Mouse (Mus musculus) megakaryocyte, embryonic 14.5 days (primary cell): ENCODE measurements around the gene Gm42906. TPM values are rescaled to one million over a fixed set of nuclear protein-coding genes. Genes with fewer than 3 reads are reported as not detected.

Experiments used
- H3K27me3 ChIP-seq: replicated peaks from 2 replicates; pipeline ENCODE3; 2012; ENCODE audit warnings: inconsistent platforms
- H3K36me3 ChIP-seq: replicated peaks from 2 replicates; pipeline ENCODE3; 2012; ENCODE audit warnings: low read length, inconsistent platforms, mixed read lengths
- H3K4me1 ChIP-seq: 2 replicates; pipeline ENCODE4 v1.6.1; 2012; ENCODE audit warnings: inconsistent platforms
- H3K4me3 ChIP-seq: replicated peaks from 2 replicates; pipeline ENCODE3; 2012; ENCODE audit warnings: moderate library complexity, mild to moderate bottlenecking, inconsistent platforms
- H3K9me3 ChIP-seq: 2 replicates; pipeline ENCODE4 v1.6.1; 2012; ENCODE audit warnings: inconsistent platforms
- FLI1 ChIP-seq: IDR thresholded peaks from 2 replicates; pipeline ENCODE4 v1.6.1; 2012; ENCODE audit warnings: low read length, inconsistent platforms, mixed read lengths
- GATA1 ChIP-seq: IDR thresholded peaks from 3 replicates; pipeline ENCODE4 v1.6.1; 2012; ENCODE audit warnings: mixed read lengths, low read length, inconsistent platforms, borderline replicate concordance
- polyA plus RNA-seq: library from polyadenylated mRNA; stranded (reverse); fragments of >175 nt; gene quantifications from 2 replicates; pipeline ENCODE4 v1.2.3, GENCODE M21; 2012; ENCODE audit warnings: low replicate concordance; ENCODE audit not compliant: insufficient read depth

Gm42906 gene
- polyA plus RNA-seq, 1 experiment = not detected

DNA sequence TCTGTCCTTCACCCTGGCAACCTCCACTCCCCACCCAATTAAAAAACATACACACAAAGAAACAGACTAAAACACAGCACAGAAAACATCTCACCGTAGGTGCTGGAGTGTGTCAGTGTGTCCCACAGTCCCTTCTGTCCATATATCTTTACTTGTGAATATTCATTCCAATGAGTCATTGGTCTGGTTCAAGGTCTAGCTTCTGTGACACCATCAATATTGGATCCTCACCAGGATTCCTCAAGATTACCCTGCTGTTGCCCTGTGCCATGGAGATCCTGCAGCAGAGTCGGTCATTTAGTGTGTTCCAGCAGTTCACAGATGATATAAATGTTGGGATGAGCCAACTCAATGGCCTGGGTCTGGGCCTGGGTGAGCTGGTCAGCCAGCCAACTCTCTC is 152.0 kb downstream of the Gm42906 start:
- Histone ChIP-seq H3K4me3 (no peak overlapping the region), H3K4me1 (no peaks in the 10 kb centered on the region), H3K36me3 (no peaks in the 10 kb centered on the region), H3K9me3 (0 out of 2 replicates have a peak, but pooled peaks cover 4% of the 10 kb centered on the region), H3K27me3 (no peaks in the 10 kb centered on the region)
- TF ChIP-seq FLI1 (no peak), GATA1 (no peak)

DNA sequence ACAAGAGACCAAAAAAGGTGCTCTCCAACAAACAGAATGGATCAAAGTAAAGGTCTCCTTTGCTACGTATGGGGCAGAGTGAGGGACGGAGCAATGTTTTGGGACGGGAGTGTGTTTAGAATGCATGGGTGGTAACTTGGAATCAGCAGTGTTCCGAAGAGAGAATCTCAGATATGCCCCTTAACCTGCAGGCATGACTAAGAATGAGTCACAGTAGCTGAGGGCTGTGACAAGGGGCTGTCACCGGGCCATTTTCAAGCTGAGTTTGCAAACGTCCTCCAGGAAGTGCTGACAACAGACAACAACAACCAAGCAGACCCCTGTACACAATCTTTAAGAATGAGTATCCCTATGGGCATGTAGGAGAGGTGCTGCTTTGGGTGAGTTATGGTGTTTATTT is 153.7 kb downstream of the Gm42906 start:
- TF ChIP-seq FLI1 (no peak), GATA1 (no peak)
- H3K4me3 ChIP-seq = no peak overlapping the region

DNA sequence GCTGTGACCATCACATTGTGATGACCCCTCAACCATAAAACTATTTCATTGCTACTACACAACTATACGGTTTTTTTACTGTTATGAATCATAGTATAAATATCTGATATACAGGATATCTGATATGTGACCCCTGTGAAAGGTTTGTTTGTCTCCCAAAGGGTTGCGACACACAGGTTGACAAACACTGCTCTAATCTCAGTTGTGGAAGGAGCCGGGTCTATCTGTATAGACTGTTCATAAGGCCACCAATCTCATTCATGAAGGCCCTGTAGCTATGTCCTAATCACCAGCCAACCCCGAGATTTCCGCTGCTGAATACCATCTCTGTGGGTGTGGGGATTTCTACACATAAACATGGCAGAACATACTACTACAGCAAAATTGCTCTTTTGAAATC is 157.1 kb downstream of the Gm42906 start:
- no peaks in the 10 kb centered on the region for H3K9me3 ChIP-seq
- H3K27me3 ChIP-seq = no peaks in the 10 kb centered on the region
- H3K4me1 ChIP-seq = no peaks in the 10 kb centered on the region
- H3K36me3 ChIP-seq = no peaks in the 10 kb centered on the region
- no peak for TF ChIP-seq GATA1
- no peak for TF ChIP-seq FLI1
- H3K4me3 ChIP-seq = no peak overlapping the region

More for the DNA sequence above, 153.7 kb downstream of the Gm42906 start:
- H3K9me3 ChIP-seq = 0 out of 2 replicates have a peak, but pooled peaks cover 4% of the 10 kb centered on the region
- H3K36me3 ChIP-seq = no peaks in the 10 kb centered on the region
- H3K27me3 ChIP-seq = no peaks in the 10 kb centered on the region
- H3K4me1 ChIP-seq = no peaks in the 10 kb centered on the region

DNA sequence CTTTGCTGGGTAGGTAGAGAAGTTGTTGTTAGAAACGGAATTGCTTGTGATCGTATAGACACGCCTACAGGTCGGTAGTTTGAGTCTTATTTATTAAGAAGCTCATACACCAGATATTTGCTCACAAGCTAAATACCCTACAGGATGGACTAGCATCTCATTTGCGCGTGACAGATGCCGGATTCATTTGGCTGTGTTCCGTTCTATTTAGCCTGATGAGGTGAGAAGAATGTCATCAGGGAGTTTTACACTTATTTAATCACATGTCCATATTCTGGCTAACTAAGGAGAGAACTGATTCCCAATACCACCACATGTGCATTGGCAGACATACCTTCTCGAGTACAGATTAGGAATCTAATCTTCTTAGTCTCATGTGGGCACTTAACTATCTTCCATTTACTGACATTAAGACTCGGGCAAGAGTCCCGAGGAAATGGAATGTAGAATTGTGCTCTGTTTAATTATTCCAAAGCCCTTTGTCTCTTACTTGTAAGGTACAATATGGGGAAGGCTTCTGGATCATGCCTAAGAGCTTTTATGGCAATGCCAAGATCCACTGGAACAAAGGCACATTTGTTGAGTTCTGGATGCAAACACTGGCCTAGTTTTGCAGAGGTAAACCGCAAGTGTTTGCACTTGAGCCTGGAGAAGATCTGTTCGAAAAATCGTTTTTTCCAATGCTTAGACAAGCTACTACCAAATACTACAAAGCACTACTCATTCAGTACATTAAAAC is 160.9 kb downstream of the Gm42906 start:
- H3K27me3 ChIP-seq = no peaks in the 10 kb centered on the region
- H3K4me1 ChIP-seq = no peaks in the 10 kb centered on the region
- H3K9me3 ChIP-seq = 0 out of 2 replicates have a peak, but pooled peaks cover 3% of the 10 kb centered on the region
- no peaks in the 10 kb centered on the region for H3K36me3 ChIP-seq
- H3K4me3 ChIP-seq = no peak overlapping the region
- no peak for TF ChIP-seq FLI1
- no peak for TF ChIP-seq GATA1

DNA sequence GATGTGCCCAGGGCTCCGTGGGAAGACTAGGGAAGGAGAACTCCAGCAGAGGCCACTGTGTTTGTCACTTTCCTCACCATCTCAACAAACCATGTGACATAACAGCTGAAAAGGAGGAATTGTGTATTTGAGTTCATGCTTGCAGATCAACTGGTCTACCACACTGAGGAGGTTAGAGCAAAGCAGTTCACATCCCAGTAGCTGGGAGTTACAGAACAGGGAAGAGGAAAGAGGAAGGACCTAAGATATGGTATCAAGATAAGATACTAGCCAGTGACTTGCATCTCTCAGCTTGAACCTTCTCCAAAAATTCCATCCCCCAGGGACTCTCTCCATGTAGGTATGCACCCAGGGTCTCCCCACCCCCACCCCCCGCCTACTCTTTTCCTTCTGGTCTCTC is 166.4 kb downstream of the Gm42906 start:
- Histone ChIP-seq H3K4me3 (no peak overlapping the region), H3K27me3 (no peaks in the 10 kb centered on the region), H3K36me3 (no peaks in the 10 kb centered on the region), H3K9me3 (0 out of 2 replicates have a peak, but pooled peaks cover 3% of the 10 kb centered on the region), H3K4me1 (no peaks in the 10 kb centered on the region)
- TF ChIP-seq FLI1 (no peak), GATA1 (no peak)

DNA sequence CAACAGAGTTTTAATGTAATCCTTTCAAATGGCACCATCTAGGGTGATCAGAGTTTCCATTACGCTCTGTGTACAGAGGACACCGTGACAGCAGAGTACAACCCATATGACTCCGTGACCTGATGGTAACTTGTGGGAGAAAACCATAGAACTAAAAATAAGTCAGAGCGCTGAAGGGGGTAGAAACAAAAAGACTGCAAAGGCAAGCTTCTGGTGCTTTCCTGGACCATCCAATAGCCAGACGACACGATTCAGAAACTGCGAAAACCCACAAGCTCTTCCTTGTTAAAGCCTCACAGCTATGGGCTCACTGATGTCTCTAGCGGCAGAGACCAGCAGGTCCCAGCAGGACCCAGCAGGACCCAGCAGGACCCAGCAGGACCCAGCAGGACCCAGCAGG is 175.8 kb downstream of the Gm42906 start:
- no peak overlapping the region for H3K4me3 ChIP-seq
- peaks cover 7% of the 10 kb centered on the region for H3K4me1 ChIP-seq
- no peaks in the 10 kb centered on the region for H3K27me3 ChIP-seq
- H3K36me3 ChIP-seq = no peaks in the 10 kb centered on the region
- TF ChIP-seq GATA1 = no peak
- TF ChIP-seq FLI1 = no peak
- no peaks in the 10 kb centered on the region; the same call in 1 of the 2 replicates for H3K9me3 ChIP-seq

DNA sequence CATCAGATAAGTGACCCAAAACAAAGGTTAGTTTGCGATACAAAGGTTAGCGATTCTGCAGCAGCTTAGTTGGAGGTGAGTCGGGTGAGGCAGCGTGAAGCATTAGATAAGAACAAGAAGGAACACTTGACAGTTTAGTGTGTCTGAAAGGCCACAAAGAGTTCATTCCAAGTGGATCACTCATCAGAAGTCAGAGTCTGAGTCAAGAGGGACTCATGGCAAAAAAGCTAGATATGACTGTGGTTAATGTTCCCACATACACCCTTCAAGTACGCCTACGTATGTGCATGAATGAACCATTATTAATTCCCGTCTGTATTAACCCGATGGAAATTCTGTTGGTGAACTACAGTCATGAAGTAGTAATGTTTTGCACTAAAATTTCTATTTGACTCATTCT is 176.3 kb downstream of the Gm42906 start:
- no peaks in the 10 kb centered on the region for H3K36me3 ChIP-seq
- H3K4me1 ChIP-seq = peaks cover 13% of the 10 kb centered on the region
- H3K27me3 ChIP-seq = no peaks in the 10 kb centered on the region
- TF ChIP-seq FLI1 (no peak), GATA1 (no peak)
- H3K9me3 ChIP-seq = no peaks in the 10 kb centered on the region; the same call in 1 of the 2 replicates
- H3K4me3 ChIP-seq = no peak overlapping the region

DNA sequence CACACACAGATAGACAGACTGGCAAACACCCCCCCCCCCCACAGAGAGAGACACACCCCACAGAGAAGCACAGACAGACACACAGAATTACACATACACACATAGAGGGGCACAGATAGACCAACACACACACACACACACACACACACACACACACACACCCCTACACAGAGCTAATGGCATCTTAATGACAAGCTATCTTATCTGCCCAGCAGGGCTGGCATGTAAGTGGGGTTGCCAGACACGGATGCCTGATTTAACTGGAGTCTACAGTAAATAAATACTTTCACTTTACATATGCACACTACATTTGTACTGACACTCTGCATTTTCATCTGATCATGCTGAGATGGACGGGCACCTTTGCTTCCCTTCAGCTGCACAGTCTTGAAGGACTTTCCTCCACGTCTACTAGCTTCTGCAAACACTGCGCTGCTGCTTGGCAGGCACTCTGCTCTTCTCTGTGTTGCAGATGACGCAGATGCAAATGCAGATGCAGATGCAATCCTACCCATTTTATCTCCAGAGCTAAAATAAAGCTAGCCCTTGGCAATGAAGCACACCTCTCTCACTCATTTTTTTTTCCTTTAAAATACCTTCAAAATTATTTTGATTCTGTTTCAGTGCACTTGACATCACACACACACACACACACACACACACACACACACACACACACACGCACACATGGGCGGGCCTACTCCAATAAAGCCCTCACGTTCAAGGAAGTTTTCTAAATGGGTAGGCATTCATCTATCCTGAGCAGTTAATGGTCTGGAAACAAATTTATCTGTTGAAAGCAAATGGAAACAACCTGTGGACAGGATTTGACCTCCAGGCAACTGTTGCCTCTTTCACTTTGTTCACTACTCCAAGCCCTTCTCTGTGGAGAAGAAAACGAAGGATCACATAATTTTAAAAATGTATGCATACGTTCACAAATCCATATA is 179.0 kb downstream of the Gm42906 start:
- H3K4me1 ChIP-seq = peaks cover 20% of the 10 kb centered on the region
- H3K36me3 ChIP-seq = no peaks in the 10 kb centered on the region
- H3K4me3 ChIP-seq = peak overlapping the region; percentile 46
- TF ChIP-seq GATA1 (no peak), FLI1 (no peak)
- H3K27me3 ChIP-seq = no peaks in the 10 kb centered on the region
- no peaks in the 10 kb centered on the region; the same call in 1 of the 2 replicates for H3K9me3 ChIP-seq

DNA sequence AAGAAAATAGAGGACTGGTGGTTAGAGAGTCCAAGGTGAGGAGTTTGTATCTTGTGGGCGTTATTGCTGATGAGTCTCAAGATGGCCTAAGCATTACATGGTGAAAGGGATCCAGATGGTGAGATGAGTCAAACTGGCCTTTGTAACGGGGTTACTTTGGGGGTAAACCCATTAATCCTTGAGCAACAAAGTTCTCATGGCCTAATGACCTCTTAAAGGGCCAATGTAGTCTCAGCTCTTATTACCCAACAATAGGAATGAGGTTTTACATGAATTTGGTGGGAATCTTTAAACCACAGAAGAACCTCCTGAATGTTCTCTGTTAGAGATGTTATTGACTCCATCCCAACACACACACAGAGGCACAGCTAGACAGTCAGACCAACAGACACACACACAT is 179.9 kb downstream of the Gm42906 start:
- no peaks in the 10 kb centered on the region for H3K27me3 ChIP-seq
- H3K9me3 ChIP-seq = no peaks in the 10 kb centered on the region; the same call in 1 of the 2 replicates
- TF ChIP-seq FLI1 = no peak
- no peak for TF ChIP-seq GATA1
- H3K36me3 ChIP-seq = no peaks in the 10 kb centered on the region
- H3K4me3 ChIP-seq = no peak overlapping the region
- H3K4me1 ChIP-seq = peaks cover 20% of the 10 kb centered on the region
